Mouse (Mus musculus): ENCODE measurements around the gene Sema6b.

DNA sequence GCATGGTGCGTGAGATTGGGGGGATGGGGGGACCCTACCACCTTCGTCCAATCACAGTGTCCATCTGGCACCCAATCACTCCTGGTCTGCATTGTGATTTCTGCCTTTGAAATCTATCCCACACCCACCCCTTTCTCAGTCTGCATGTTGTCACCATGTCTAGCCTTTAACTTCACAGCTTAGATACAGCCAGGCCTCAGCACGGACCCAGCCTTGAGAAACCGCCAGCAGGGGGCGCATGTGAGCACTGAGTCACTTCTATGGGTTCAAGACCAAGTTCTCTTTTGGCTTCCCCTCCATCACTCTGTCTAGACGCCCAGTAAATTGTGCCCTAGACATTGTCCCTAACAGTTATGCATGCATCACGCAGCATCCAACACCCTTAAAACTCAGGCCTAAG lies 8.3 kb downstream of the Sema6b start:
- TF ChIP-seq POLR2A (IDR thresholded peaks at IDR 0.05; ENCODE audit: insufficient read length, low read depth), result no peak
- no peak for TF ChIP-seq MYOD1 (IDR thresholded peaks at IDR 0.05; ENCODE audit: control insufficient read depth in 1 of 3, insufficient read length in 2 of 3, low read depth in 2 of 3)
- TF ChIP-seq USF1 (IDR thresholded peaks at IDR 0.05; ENCODE audit: low read depth), result no peak
- TF ChIP-seq REST (IDR thresholded peaks at IDR 0.05; ENCODE audit: insufficient read depth, insufficient read length), result no peak
- TF ChIP-seq TCF12 (IDR thresholded peaks at IDR 0.05; ENCODE audit: insufficient read depth, poor library complexity, severe bottlenecking), result no peak
- no peak for TF ChIP-seq MAX (IDR thresholded peaks at IDR 0.05; ENCODE audit: low read depth)

Data from myocyte (in vitro differentiated cells).